Mouse (Mus musculus): ENCODE data around the gene Prss56.
A peak's percentile ranks its signal among the peaks of the same experiment; 100 is the strongest.

The Prss56 gene

GRCm38 (mm10) chr1:87183013-87183412 is at the start of gene Prss56:
Gene Prss56 (plus strand): TSS chr1:87183313.
- DNase-seq (ENCODE audit: low read depth, low spot score), result no peak

- DNase-seq (ENCODE audit: low read depth, low spot score), result no peak
These were observed 41.6 kb upstream of the Prss56 start for GRCm38 (mm10) chr1:87141550-87141949.

- no peak for DNase-seq (ENCODE audit: low read depth, low spot score)
These were observed 40.7 kb upstream of the Prss56 start for GRCm38 (mm10) chr1:87142456-87142855.

- no peak for DNase-seq (ENCODE audit: low read depth, low spot score)
These were observed 40.0 kb upstream of the Prss56 start for GRCm38 (mm10) chr1:87143141-87143540.

GRCm38 (mm10) chr1:87149422-87149821 is 33.7 kb upstream of the Prss56 start:
- DNase-seq (ENCODE audit: low read depth, low spot score), result peak; percentile 60

GRCm38 (mm10) chr1:87151286-87151685 is 31.8 kb upstream of the Prss56 start:
- no peak for DNase-seq (ENCODE audit: low read depth, low spot score)

- DNase-seq (ENCODE audit: low read depth, low spot score), result peak; percentile 52
These were observed 29.2 kb upstream of the Prss56 start for GRCm38 (mm10) chr1:87153776-87154500.

- peak; percentile 52 for DNase-seq (ENCODE audit: low read depth, low spot score)
These were observed 28.5 kb upstream of the Prss56 start for GRCm38 (mm10) chr1:87154501-87155120.

GRCm38 (mm10) chr1:87155531-87156198 is 27.4 kb upstream of the Prss56 start:
- DNase-seq (ENCODE audit: low read depth, low spot score), result peak; percentile 54

- DNase-seq (ENCODE audit: low read depth, low spot score), result peak; percentile 34
These were observed 26.9 kb upstream of the Prss56 start, which contains the start of gene Ecel1 for GRCm38 (mm10) chr1:87156199-87156587. Gene Ecel1 (minus strand): TSS chr1:87156521.

GRCm38 (mm10) chr1:87159396-87159795 is 23.7 kb upstream of the Prss56 start:
- no peak for DNase-seq (ENCODE audit: low read depth, low spot score)

- DNase-seq (ENCODE audit: low read depth, low spot score), result no peak
These were observed 18.8 kb upstream of the Prss56 start for GRCm38 (mm10) chr1:87164164-87164795.

- DNase-seq (ENCODE audit: low read depth, low spot score), result no peak
These were observed 18.3 kb upstream of the Prss56 start for GRCm38 (mm10) chr1:87164796-87165184.

- DNase-seq (ENCODE audit: low read depth, low spot score), result no peak
These were observed 12.7 kb upstream of the Prss56 start for GRCm38 (mm10) chr1:87170458-87170857.

- DNase-seq (ENCODE audit: low read depth, low spot score), result peak; percentile 52
These were observed 11.8 kb upstream of the Prss56 start for GRCm38 (mm10) chr1:87171312-87171711.

- no peak for DNase-seq (ENCODE audit: low read depth, low spot score)
These were observed 10.8 kb upstream of the Prss56 start for GRCm38 (mm10) chr1:87172316-87172715.

- DNase-seq (ENCODE audit: low read depth, low spot score), result peak; percentile 84
These were observed 8.8 kb upstream of the Prss56 start for GRCm38 (mm10) chr1:87174006-87174955.

GRCm38 (mm10) chr1:87175852-87176292 is 7.2 kb upstream of the Prss56 start:
- peak; percentile 79 for DNase-seq (ENCODE audit: low read depth, low spot score)

- DNase-seq (ENCODE audit: low read depth, low spot score), result no peak
These were observed 2.2 kb upstream of the Prss56 start for GRCm38 (mm10) chr1:87180896-87181295.

- peak; percentile 70 for DNase-seq (ENCODE audit: low read depth, low spot score)
These were observed 1.1 kb downstream of the Prss56 start for GRCm38 (mm10) chr1:87183998-87184750.

All from R1 (cell line).